Mouse (Mus musculus) E14TG2a.4 (cell line): ENCODE measurements around the gene Spdef.

ENCODE experiments used
- H3K27me3 ChIP-seq: 2 replicates; pipeline ENCODE4 v1.6.1; 2014; ENCODE audit warnings: low read length, control low read depth; ENCODE audit not compliant: insufficient read depth
- H3K36me3 ChIP-seq: 2 replicates; pipeline ENCODE4 v1.6.1; 2014; ENCODE audit warnings: low read length, control low read depth; ENCODE audit not compliant: insufficient read depth
- H3K4me1 ChIP-seq: replicated peaks from 2 replicates; pipeline ENCODE4 v1.6.1; 2014; ENCODE audit warnings: low read depth, low read length, control low read depth
- H3K4me3 ChIP-seq: replicated peaks from 2 replicates; pipeline ENCODE4 v1.5.1; 2014; ENCODE audit warnings: mild to moderate bottlenecking, low read length
- H3K9me3 ChIP-seq: 2 replicates; pipeline ENCODE4 v1.6.1; 2014; ENCODE audit warnings: low read length, control low read depth
- CTCF ChIP-seq: conservative IDR thresholded peaks from 2 replicates; pipeline ENCODE4 v1.5.1; 2014; ENCODE audit warnings: low read length
- NANOG ChIP-seq: IDR thresholded peaks from 2 replicates; pipeline ENCODE4 v1.6.1; 2014; ENCODE audit warnings: borderline replicate concordance, low read length, mixed read lengths
- POU5F1 ChIP-seq: IDR thresholded peaks from 2 replicates; pipeline ENCODE4 v1.6.1; 2014; ENCODE audit warnings: low read length, borderline replicate concordance

Spdef gene

DNA sequence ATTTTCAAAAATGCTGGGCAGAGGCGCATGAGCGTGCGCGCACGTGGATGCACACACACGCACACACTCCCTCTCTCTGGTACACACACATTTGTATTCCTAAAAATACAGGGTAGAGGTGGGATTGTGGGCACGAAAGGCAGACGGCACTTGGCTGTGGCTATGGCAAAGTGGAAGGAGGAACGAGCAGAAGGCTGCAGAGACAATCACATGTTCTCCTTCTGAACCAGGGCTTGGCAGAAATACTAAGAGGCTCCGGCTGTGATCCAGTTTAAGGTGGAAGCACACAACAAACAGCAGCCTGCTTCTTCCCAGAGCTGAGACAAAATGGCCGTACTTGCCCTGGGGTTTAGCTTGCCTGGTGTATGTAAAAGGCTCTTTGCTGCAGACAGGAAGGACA, 34.1 kb upstream of the Spdef start:
- no peak for TF ChIP-seq POU5F1
- TF ChIP-seq CTCF = no peak
- H3K4me3 ChIP-seq = no peak overlapping the region
- peaks cover 41% of the 10 kb centered on the region for H3K4me1 ChIP-seq
- no peaks in the 10 kb centered on the region for H3K27me3 ChIP-seq
- H3K9me3 ChIP-seq = no peaks in the 10 kb centered on the region; the same call in 1 of the 2 replicates
- H3K36me3 ChIP-seq = peaks cover 90% of the 10 kb centered on the region

DNA sequence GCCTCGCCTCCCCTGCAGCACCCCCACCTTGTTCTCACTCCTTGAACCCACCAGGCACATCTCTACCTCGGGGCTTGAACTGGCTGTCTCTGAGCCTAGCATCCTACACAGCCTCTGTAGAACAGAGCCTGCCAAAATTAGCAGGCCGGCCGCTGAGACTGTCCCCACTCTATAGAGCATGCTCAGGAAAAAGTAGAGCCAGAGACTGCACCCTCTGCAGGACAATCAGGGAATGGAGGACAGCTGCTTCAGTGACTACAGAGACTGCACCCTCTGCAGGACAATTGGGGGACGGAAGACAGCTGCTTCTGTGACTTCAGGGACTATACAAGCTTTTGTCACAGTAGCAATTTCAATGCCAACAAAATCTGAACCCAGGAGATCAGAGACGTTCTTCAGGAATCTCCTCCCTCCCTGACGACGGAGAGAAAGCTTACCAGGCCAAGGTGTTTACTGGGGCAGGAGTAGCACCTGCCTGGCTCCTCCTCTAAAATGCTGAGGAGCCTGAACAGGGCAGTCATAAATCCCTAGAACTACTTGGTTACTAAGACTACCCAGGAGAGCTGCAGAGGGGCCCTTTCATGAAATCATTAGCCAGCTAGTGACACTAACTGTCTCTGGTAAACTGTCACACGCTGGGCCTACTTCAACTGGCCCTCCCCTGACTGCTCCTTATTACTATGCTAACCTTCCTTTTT, 33.0 kb upstream of the Spdef start:
- Histone ChIP-seq H3K9me3 (no peaks in the 10 kb centered on the region; the same call in 1 of the 2 replicates), H3K27me3 (no peaks in the 10 kb centered on the region), H3K36me3 (peaks cover 88% of the 10 kb centered on the region), H3K4me3 (no peak overlapping the region), H3K4me1 (peaks cover 33% of the 10 kb centered on the region)
- TF ChIP-seq POU5F1 (no peak), CTCF (peak; percentile 80)

DNA sequence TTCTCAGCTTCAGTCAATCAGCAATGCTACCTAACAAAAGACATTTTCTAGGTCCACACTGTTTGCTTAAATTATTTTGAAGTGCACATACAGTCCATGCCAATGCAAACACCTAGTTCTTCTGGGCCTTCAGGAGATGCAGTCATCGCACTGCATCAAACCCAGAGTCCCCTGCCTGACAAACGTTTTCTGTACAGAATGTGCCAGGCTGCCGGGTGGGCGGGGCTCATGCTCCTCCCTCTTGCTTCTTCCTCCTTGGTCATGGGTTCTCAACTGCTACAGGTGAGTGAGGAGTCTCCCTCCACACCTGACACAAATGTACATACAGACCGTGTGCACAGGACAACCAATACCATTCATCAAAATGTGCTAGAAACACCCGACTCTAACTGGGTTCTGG, 31.4 kb upstream of the Spdef start:
- TF ChIP-seq POU5F1 (no peak), NANOG (no peak), CTCF (no peak)
- Histone ChIP-seq H3K36me3 (peaks cover 88% of the 10 kb centered on the region), H3K4me1 (peaks cover 45% of the 10 kb centered on the region), H3K27me3 (no peaks in the 10 kb centered on the region), H3K4me3 (no peak overlapping the region), H3K9me3 (no peaks in the 10 kb centered on the region; the same call in 1 of the 2 replicates)

DNA sequence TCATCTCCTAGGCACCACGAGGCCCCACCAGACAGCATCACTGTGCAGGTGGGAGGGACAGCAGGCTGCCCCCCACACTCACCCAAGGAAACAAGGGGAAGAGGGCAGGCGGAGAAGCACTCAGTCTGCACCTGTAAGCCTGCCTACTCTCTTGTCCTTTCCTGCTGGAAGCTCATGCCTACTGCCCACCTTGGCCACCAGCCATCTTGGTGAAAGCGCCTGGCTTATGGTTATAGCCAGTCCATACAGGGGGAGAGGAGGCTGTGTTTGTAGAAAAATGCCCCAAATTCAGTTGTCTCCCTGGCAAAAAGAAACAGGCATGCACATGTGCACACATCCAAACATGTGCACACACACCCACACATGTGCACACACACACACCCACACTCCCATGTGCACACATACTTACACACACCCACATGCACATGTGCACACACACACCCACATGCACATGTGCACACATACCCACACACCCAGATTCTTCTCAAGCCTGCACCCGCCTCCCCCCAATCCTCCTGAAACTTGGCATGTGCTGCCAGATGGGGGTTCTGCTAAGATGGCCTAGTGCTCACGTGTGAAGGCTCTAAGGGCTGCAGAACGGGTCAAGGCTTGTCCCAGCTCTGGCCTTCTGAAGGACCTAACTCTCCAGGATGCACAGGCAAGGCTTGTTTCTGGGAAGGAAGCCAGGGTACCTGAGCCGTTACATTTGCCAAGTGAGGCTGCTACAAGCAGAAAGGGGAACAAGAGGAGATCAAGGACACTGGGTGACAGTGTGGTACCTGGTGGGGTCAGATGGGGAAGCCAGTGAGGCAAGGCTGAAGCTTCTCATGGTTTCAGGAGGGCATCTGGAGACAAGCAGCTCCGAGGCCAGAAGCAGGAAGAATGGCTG, 22.8 kb upstream of the Spdef start:
- Histone ChIP-seq H3K9me3 (no peaks in the 10 kb centered on the region), H3K36me3 (peaks cover 89% of the 10 kb centered on the region), H3K4me3 (no peak overlapping the region), H3K4me1 (peaks cover 61% of the 10 kb centered on the region), H3K27me3 (no peaks in the 10 kb centered on the region)
- TF ChIP-seq POU5F1 = no peak
- no peak for TF ChIP-seq NANOG

DNA sequence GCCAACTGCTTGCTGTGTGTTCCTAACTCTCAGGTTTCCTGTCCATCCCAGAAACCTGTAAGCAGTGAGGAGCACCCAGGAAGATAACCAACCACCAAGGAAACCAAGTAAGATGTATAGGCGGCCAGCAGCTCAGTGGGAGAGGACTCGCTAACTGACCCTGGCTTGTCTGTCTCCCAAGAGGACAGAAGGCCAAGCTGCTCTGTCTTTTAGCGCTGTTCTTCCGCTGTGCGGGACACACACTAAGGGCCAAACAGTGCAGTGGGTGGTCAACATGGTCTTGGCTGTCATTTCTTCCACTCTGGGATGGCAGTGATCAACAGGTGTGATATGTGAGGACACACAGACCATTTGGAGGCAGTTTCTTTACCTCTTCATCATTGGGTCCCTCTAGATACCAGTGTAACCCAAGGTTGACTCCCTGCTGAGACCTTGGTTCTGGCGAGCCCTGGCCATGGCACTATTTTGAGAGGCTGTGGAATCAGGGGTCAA, 21.7 kb upstream of the Spdef start:
- H3K36me3 ChIP-seq = peaks cover 82% of the 10 kb centered on the region
- no peak overlapping the region for H3K4me3 ChIP-seq
- H3K9me3 ChIP-seq = no peaks in the 10 kb centered on the region
- TF ChIP-seq POU5F1 (no peak), NANOG (no peak), CTCF (no peak)
- no peaks in the 10 kb centered on the region for H3K27me3 ChIP-seq
- H3K4me1 ChIP-seq = peaks cover 55% of the 10 kb centered on the region

DNA sequence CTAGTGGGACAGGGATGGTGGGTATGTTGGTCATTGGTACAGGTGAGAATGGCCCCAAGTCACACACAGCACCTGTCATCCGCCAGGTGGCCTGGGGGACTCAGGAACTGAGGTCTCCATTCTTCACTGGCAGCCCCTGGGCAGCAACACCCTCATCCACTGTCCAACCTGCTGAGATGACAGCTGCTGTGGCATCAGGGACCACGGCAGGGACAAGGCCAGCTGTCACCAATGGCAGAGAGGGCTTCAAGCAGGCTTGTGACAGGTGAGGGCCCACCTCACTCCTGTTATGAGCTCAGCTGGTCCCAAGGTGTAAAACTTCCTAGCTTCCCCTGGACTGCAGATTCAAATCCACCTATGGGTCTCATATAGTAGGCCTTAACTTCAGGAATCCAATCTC, 19.4 kb upstream of the Spdef start:
- peaks cover 62% of the 10 kb centered on the region for H3K36me3 ChIP-seq
- no peak overlapping the region for H3K4me3 ChIP-seq
- peaks cover 46% of the 10 kb centered on the region for H3K4me1 ChIP-seq
- no peaks in the 10 kb centered on the region for H3K9me3 ChIP-seq
- H3K27me3 ChIP-seq = no peaks in the 10 kb centered on the region
- TF ChIP-seq CTCF (no peak), POU5F1 (no peak), NANOG (no peak)

DNA sequence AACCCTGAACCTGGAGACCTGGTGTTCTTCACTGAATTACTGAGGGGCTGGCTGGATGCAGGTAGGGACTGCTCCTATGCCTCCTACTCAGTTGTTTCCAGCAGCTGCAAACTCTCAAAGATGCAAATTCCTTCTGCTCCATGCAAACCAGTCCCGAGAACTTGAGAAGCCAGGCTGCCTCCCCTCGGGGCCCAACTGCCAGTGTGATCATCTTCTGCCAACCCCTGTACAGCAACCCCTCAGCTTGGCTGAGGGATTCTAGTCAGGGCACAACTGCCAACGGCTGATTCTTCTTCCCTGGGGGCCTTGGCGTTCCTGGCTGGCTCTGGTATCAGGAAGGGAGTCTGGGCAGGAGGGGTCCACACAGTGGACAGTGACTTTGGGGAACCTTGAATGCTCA, 17.7 kb upstream of the Spdef start:
- H3K9me3 ChIP-seq = no peaks in the 10 kb centered on the region
- H3K36me3 ChIP-seq = peaks cover 45% of the 10 kb centered on the region

DNA sequence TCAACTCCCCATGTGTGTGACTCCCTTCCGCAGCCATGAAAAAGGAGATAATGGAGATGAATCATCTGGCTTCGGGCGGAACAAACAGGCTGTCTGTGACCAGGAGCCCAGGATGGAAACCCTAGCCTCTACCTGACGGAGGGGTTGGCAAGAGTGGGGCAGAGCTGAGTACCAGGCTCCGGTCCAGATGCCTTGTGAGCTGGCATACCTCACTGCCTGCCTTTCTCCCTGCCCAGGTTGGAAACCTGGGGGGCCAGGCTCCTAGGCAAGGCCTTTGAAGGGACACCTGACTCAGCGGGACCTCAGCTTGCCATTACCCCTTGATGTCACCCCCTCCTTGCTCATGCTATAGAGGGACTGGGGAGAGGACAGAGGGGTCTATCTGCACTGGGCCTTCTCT, 12.2 kb upstream of the Spdef start:
- 0 out of 2 replicates have a peak, but pooled peaks cover 4% of the 10 kb centered on the region for H3K36me3 ChIP-seq
- H3K9me3 ChIP-seq = no peaks in the 10 kb centered on the region
- H3K4me3 ChIP-seq = no peak overlapping the region
- no peak for TF ChIP-seq NANOG
- TF ChIP-seq POU5F1 = no peak
- no peak for TF ChIP-seq CTCF
- H3K27me3 ChIP-seq = no peaks in the 10 kb centered on the region
- peaks cover 54% of the 10 kb centered on the region for H3K4me1 ChIP-seq

More for the DNA sequence above, 17.7 kb upstream of the Spdef start:
- H3K4me3 ChIP-seq = no peak overlapping the region
- no peak for TF ChIP-seq POU5F1
- TF ChIP-seq CTCF = no peak
- no peak for TF ChIP-seq NANOG
- H3K4me1 ChIP-seq = peaks cover 43% of the 10 kb centered on the region
- H3K27me3 ChIP-seq = no peaks in the 10 kb centered on the region

DNA sequence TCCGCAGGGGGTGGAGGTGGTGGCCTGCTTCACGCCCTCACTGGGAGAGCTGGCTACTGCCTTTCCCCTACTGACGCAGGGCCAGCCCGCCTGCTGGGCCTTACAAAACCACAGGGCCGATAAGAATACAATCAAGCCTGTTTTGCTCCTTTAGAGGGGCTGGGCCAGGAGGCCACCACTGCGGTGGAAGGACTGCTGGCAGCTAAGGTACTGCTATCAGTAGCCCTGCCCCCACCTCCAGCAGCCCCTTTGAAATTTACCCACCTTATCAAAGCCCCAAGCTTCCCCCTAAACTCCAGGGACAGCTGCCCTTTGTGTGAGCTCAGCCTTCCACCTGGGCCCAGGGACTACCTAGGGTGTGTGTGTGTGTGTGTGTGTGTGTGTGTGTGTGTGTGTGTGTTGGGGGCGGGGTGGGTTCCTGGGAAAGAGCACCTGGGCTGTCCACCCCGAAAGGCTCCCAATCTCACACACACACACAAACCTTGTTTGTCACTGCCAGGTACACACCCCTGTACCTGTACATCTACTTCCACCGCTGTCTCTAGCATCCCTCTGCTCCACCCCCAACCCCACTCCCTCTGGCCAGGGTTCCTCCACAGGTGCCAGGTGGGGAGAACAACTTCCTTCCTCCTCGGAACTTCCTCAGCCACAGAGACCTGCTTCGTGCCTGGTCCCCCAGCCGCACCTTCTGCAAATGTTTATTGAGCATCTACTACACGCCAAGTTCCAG, 5.8 kb upstream of the Spdef start:
- Histone ChIP-seq H3K36me3 (no peaks in the 10 kb centered on the region), H3K9me3 (no peaks in the 10 kb centered on the region), H3K4me3 (no peak overlapping the region), H3K4me1 (peaks cover 44% of the 10 kb centered on the region), H3K27me3 (no peaks in the 10 kb centered on the region)
- no peak for TF ChIP-seq POU5F1
